Mouse (Mus musculus): Measurements from ENCODE around the gene Pirb.

DNA sequence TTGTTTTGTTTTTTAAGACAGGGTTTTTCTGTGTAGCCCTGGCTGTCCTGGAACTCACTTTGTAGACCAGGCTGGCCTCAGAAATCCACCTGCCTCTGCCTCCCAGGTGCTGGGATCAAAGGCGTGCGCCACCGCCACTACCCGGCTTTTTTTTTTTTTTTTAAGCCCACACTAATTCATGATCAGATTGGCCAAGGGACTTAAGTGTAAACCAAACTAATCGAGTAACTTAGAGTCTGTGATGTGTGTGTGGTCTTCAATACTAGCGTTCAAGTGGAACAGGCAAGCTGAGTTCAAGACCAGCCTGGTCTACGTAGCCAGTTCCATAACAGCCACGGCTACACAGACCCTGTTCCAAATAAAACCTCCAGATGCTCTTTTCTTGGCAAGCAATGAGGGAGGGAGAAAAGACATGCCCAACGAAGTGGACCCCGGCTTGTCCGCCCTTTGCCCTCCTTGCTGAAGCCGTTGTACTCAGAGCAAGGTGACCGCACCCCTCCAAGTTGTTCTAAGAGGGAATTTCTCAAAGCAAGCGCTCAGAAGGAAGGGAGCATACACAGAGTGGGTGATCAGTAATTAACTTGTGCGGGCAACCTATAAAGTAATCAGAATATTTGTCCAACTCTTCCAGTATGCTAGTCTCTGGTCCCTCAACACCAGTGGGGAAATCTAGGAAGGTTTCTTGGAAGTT, 55.5 kb downstream of the Pirb start:
- no peak for TF ChIP-seq CTCF (IDR thresholded peaks at IDR 0.05; ENCODE audit: borderline replicate concordance, control insufficient read depth, extremely low read depth, insufficient read depth, low read length, poor library complexity)
- no peak for TF ChIP-seq POLR2A (IDR thresholded peaks at IDR 0.05; ENCODE audit: control insufficient read depth, extremely low read depth, insufficient read depth, low read length, poor library complexity)

Data from thymus, adult 2 months (tissue).